Mouse (Mus musculus) E14TG2a.4 (cell line): ENCODE data around the gene Hsd17b13.

ENCODE experiments used
- CTCF ChIP-seq: conservative IDR thresholded peaks from 2 replicates; pipeline ENCODE4 v1.5.1; 2014; ENCODE audit warnings: low read length
- NANOG ChIP-seq: IDR thresholded peaks from 2 replicates; pipeline ENCODE4 v1.6.1; 2014; ENCODE audit warnings: borderline replicate concordance, low read length, mixed read lengths
- POU5F1 ChIP-seq: IDR thresholded peaks from 2 replicates; pipeline ENCODE4 v1.6.1; 2014; ENCODE audit warnings: low read length, borderline replicate concordance

DNA sequence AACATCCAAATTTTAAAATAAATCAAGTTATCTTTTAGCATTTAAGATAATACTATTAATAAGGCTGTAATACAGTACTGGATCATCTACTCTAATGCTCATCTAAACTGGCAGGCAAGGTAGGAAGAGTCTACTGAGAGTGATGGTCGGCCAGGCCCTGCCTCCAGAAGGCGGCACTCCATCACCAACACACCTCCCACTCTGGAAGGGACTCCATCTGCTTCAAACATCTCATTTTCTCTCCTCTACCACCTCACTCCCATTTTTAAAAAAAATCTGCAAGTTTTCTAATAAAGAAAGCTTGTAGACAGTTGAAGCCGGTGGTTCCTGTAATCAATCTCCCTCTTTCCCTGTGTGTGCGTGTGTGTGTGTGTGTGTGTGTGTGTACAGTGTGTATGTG lies 69.4 kb downstream of the Hsd17b13 start:
- TF ChIP-seq CTCF (no peak), NANOG (no peak), POU5F1 (no peak)
